Mouse (Mus musculus): Measurements from ENCODE around the gene Sdhd. TPM values are rescaled to one million over a fixed set of nuclear protein-coding genes. Genes with fewer than 3 reads are reported as not detected.

The Sdhd gene
- polyA plus RNA-seq, 1 experiment from 2014 or later, result 544 TPM

DNA sequence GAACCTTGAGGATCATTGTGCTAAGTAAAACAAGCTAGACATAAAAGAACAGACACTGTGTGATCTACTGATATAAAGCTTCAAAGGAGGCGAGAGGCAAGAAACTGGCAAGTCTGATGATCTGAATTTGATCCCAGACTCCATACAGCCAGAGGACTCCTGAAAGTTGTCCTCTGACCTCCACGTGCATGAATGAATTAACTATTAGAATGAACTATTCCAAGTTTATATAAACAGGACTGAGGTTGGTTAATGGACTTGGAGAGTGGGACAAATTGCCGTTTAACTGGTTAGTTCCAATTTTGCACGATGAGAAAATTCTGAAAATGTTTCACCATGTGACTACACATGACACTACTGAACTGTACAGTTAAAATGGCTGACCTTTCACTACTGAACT, 54.7 kb downstream of the Sdhd start:
- Histone ChIP-seq H3K27me3 (replicated peaks) (no peaks in the 10 kb centered on the region), H3K4me2 (replicated peaks) (no peak overlapping the region), H3K9ac (no peak overlapping the region), H3K9me3 (no peaks in the 10 kb centered on the region), H3K4me1 (replicated peaks) (no peaks in the 10 kb centered on the region), H3K36me3 (no peaks in the 10 kb centered on the region), H3K4me3 (replicated peaks) (no peak overlapping the region), H3K27ac (no peak overlapping the region)
- 76% methylated on average over 4 of the region's 4 CpGs for WGBS
- ATAC-seq, result no peak

- H3K4me3 ChIP-seq (replicated peaks), result no peak overlapping the region
- H3K9me3 ChIP-seq, result no peaks in the 10 kb centered on the region
- ATAC-seq, result no peak
- H3K27ac ChIP-seq, result no peak overlapping the region
- WGBS, result 35% methylated on average over 5 of the region's 5 CpGs
- H3K4me2 ChIP-seq (replicated peaks), result no peak overlapping the region
- H3K27me3 ChIP-seq (replicated peaks), result no peaks in the 10 kb centered on the region
- H3K36me3 ChIP-seq, result no peaks in the 10 kb centered on the region
- no peak overlapping the region for H3K9ac ChIP-seq
- H3K4me1 ChIP-seq (replicated peaks), result no peaks in the 10 kb centered on the region
Observed at GRCm38 (mm10) chr9:50547859-50548478, 55.6 kb downstream of the Sdhd start.

Other genes starting within 250 kb of the Sdhd start
- 1.7 and 2.0 TPM in 2 replicates for gene Plet1, start 109.3 kb downstream of the Sdhd start, polyA plus RNA-seq (2015; fragmentation: Nextera tagmentation; extraction: Ambion mirVana)
- gene Pts, start 75.1 kb downstream of the Sdhd start, polyA plus RNA-seq (2015; fragmentation: Nextera tagmentation; extraction: Ambion mirVana), result 93.9 and 94.1 TPM in 2 replicates
- 17.6 and 18.8 TPM in 2 replicates for gene Il18, start 49.0 kb downstream of the Sdhd start, polyA plus RNA-seq (2015; fragmentation: Nextera tagmentation; extraction: Ambion mirVana)
- gene Bco2, start 48.6 kb downstream of the Sdhd start, polyA plus RNA-seq (2015; fragmentation: Nextera tagmentation; extraction: Ambion mirVana), result 3.4 and 4.4 TPM in 2 replicates
- gene Tex12, start 42.5 kb downstream of the Sdhd start, polyA plus RNA-seq (2015; fragmentation: Nextera tagmentation; extraction: Ambion mirVana), result 0.16 and 0.19 TPM in 2 replicates
- 314 TPM in 2 replicates for gene Timm8b, start 98 bp upstream of the Sdhd start, polyA plus RNA-seq (2015; fragmentation: Nextera tagmentation; extraction: Ambion mirVana)
- gene Pih1d2, start 13.5 kb upstream of the Sdhd start, polyA plus RNA-seq (2015; fragmentation: Nextera tagmentation; extraction: Ambion mirVana), result 2.1 and 2.9 TPM in 2 replicates
- 17.5 and 20.4 TPM in 2 replicates for gene Nkapd1, start 13.7 kb upstream of the Sdhd start, polyA plus RNA-seq (2015; fragmentation: Nextera tagmentation; extraction: Ambion mirVana)
- 58.7 and 63.5 TPM in 2 replicates for gene Dlat, start 56.0 kb upstream of the Sdhd start, polyA plus RNA-seq (2015; fragmentation: Nextera tagmentation; extraction: Ambion mirVana)
- 6.1 and 6.8 TPM in 2 replicates for gene Dixdc1, start 135.7 kb upstream of the Sdhd start, polyA plus RNA-seq (2015; fragmentation: Nextera tagmentation; extraction: Ambion mirVana)
- gene 2310030G06Rik, start 142.7 kb upstream of the Sdhd start, polyA plus RNA-seq (2015; fragmentation: Nextera tagmentation; extraction: Ambion mirVana), result 15.9 and 18.7 TPM in 2 replicates
- gene Cryab, start 147.5 kb upstream of the Sdhd start, polyA plus RNA-seq (2015; fragmentation: Nextera tagmentation; extraction: Ambion mirVana), result 51.7 and 62.6 TPM in 2 replicates
- gene Hspb2, start 148.5 kb upstream of the Sdhd start, polyA plus RNA-seq (2015; fragmentation: Nextera tagmentation; extraction: Ambion mirVana), result 5.3 and 5.4 TPM in 2 replicates
- gene Fdxacb1, start 164.4 kb upstream of the Sdhd start, polyA plus RNA-seq (2015; fragmentation: Nextera tagmentation; extraction: Ambion mirVana), result 11.0 and 11.6 TPM in 2 replicates
- 40.8 and 42.8 TPM in 2 replicates for gene Alg9, start 171.2 kb upstream of the Sdhd start, polyA plus RNA-seq (2015; fragmentation: Nextera tagmentation; extraction: Ambion mirVana)
- 26.1 and 30.6 TPM in 2 replicates for gene 1110032A03Rik, start 171.7 kb upstream of the Sdhd start, polyA plus RNA-seq (2015; fragmentation: Nextera tagmentation; extraction: Ambion mirVana)
- 62.8 and 65.7 TPM in 2 replicates for gene Ppp2r1b, start 241.5 kb upstream of the Sdhd start, polyA plus RNA-seq (2015; fragmentation: Nextera tagmentation; extraction: Ambion mirVana)

All from intestine, embryonic 15.5 days (tissue).